Mouse (Mus musculus) frontal cortex, adult (tissue): ENCODE data around the gene Gm39115.
A peak's percentile ranks its signal among the peaks of the same experiment; 100 is the strongest.

Experiments
- ATAC-seq: cut with Nextera tagmentation; 2 replicates; pipeline ENCODE4 v1.9.2; 2017; ENCODE audit warnings: mild to moderate bottlenecking, moderate library complexity, mixed read lengths; ENCODE audit not compliant: low TSS enrichment

The Gm39115 gene

DNA sequence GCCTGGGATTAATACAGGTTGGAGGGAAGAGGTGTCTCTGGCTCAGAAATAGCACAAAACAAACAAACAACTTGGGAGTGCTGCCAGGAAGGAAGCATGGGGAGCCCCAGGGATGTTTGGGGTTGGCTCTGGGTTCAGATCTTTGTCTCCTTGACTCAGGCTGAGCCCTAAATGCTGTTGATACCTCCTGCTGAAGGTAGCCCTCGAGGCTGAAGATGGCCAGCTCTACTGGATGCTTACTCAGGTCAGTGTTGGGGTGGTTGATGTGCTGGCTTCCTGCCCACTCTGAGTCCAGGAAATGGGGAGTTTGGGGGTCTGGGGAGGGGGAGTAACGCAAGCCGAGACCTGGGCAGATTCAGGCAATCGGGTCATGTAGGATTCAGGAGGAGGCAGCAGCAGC is 39.1 kb downstream of the Gm39115 start:
- ATAC-seq: no peak

DNA sequence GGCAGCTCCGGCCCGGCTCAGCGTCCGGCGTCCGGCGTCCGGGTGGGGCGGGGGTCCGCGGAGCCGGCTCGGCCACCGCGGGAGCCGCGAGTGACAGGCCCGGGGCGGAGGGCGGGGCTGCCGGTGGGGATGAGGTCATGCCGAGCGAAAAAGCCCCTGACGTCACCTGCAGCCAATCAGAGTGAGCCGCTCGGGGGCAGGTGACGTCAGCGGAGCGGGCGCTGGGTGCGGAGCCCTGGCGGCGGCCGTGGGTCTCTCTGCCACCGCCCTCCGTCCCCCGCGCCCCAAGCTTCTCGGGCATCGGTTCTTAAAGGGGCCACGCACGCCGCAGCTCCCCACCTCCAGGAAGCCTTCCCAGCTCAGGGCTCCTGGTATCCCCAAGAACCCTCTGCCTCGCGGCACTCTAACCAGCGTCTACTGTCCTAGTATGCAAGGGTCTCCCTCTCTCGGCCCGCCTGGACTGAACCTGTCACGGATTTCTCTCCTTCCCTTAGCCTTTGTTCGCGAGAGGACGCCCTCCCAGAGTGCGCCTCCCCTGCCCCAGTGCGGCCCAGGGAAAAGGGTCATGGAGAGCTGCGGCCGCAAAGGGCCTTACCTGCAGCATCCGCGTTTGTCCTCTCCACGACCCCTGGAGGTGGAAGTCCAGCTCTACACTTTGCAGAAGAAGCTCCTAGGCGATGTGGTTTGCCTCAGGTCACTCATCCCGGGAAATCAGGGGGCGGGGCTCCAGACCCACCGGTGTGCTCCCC is 40.5 kb downstream of the Gm39115 start, which contains the start of gene Dusp8:
Dusp8 (minus strand) TSS at position 661 of the 749 bp plus-strand sequence.
- peak; percentile 72 for ATAC-seq

- ATAC-seq: peak; percentile 25
These were observed 41.3 kb downstream of the Gm39115 start for GRCm38 (mm10) chr7:142094301-142095143.

DNA sequence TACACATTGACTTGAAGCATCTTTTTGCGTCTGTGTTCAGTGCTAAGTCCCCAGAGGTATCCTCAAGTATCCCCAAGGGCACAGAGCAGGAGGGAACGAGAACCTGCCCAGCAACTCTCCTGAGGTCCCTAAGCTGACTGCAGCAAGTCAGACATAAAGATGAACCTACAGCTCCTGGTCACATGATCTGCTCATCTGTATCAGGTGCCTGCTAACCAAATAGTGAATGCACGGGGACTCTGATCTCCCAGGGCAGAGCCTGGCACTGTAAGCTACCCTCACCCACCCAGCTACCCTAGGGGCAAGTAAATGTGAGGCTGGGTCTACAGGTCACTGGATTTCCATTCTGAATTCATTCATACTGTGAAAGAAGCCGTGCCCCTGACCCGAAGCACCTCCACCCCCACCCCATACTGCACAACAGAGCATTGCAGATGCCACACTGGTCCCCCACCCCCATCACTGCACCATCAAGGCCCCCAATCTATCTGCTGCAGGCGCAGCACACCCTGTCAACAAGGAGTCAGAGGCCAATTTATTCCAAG is 42.1 kb downstream of the Gm39115 start:
- no peak for ATAC-seq

DNA sequence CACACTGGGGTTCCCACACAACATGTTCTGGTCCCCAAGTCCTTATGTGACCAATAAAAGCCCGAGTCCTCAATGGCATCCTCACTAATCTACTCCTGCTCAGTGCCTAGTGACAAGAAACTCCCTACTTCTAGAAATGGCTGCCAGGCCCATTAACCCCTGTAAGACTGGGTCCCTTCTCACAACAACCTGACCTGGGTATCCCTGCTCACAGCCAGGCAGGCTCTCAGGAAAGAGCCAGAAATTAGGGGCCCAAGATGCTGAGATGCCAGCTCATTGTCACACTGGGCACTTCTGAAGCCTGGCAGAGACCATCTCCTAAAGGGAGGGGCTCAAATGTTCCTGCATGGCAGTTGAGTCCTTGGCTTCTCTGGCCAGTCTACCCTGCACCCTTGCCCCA is 42.8 kb downstream of the Gm39115 start:
- ATAC-seq: no peak

- ATAC-seq: no peak
These were observed 44.0 kb downstream of the Gm39115 start for GRCm38 (mm10) chr7:142091848-142092247.

DNA sequence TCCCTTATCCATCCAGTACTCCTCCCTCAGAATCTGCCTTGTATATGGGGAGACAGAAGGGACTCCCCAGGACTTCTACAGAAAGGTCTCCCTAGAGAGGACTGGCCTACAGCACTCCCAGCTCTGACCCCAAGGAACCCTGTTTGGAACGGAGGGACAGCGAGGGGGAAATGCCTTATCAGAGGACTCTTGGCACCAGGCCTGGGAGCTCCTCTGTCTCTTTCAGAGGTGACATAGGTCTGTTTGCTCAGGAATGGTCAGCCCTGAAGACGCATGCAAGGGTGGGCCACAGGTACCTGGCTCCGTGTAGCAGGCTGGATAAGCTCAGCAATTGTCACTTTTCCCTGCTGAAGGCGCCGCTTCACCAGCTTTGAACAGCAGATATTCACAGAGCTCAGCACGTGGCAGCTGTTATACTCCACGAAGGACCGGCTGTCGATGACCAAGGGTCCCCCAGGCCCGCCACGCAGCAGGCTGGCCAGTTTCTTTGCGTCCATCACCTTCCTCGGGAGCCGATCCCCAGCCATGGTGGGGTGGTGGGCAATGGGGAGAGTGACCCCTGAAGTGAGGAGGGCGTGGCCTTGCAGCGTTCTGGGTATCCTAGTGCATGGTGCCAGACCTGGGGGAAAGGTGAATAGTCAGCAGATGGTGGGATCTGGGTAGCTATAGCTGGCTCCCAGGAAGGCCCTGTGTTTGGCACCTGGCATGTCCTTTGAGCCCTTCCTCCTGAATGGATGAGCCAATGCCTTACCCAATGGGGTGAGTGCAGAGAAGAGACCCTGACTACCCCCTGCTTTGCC is 46.0 kb downstream of the Gm39115 start:
- ATAC-seq: no peak

DNA sequence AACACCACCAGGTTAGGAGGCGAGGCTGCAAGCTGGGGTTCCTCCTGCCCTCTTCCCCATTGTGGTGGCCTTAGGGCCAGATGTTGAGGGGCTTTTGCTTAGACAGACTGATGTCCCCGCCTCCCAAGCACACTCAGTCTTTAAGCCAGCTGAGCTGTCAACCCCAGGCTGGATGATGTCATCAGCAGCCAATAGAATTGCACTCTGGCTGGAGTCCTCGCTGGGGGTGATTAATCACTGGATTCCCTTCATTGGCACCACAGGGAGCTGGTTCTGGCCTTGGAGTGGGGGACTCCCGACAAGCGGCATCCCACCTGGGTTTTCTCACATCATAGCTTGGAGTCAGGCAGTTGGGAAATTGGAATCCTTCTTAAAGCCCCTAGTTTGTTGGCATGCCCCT is 46.9 kb downstream of the Gm39115 start:
- peak; percentile 35; the same call in 1 of the 2 replicates for ATAC-seq

DNA sequence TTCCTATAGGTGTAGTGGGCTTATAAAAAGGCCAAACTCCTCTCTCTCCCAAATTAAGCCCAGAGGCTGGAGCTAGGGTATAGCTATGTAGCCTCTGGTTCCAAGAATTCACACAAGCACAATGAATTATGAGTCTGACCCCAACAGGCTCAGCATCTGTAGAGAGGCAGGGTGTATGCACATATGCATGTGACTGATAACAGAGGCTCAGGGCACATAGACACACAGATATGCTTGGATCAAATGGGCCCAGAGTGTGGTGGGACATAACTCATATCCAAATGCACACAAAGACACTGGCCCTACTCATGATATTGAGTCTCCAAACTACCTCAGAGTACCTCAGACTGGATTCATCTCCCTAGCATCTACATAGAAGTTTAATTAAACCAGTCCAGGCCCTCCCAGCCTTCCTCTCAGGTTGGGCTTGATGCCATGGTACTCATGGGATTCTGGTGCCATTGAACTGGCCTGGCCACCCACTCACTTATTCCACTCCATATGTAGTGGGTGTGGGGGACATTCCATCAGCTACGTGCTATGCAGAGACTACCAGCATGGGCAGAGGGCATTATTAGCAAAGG is 48.7 kb downstream of the Gm39115 start:
- no peak for ATAC-seq

DNA sequence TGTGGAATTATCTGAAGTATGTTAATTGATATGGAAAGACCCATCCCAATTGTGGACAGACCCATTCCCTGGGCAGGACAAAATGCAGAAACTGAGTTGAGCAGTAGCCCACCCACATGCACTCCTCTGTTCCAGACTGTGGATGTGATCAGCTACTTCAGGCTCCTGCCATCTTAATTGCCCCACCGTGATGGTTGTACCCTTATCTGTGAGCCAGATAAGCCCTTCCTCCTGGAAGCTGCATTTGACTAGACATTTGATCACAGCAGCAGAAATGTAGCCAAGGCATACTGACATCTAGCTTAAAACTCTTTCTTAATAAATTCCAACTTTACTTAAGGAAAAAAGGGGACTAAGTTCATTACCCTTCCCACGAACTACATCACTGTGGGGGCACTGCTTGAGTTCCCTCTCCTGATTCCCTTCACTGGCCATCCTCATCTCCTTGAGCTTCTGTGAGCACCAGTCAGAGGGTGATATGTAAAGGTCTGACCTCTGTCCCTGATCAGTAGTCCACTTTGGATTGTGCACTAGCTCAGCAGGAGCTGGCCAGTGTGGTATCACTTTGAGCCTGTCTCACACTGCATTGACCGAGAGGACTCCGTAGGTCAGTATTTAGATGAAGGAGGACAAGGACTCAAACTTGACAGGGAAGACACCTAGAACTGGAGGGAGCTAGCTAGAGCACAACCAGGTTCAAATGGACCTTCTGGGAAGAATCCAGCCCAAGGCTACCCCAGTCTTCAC is 49.5 kb downstream of the Gm39115 start:
- no peak for ATAC-seq
